Comparison of ENCODE assay signal across 16 mouse cellular contexts in genomic region chr10:126002081-126002755, GRCm38 (mm10). TPM values are rescaled to one million over a fixed set of nuclear protein-coding genes. Genes with fewer than 3 reads are reported as not detected.
DNase-seq lines count a peak whose midpoint lies in the region; ATAC-seq and TF ChIP-seq lines count a peak whose summit lies in the region.
"Had no signal": no experiment of that assay in that cellular context is flagged by ENCODE, and none has a peak within 500 bp of the region (broad histone marks: within the 10 kb centered on the region; RNA-seq: fewer than 3 reads in every experiment).

No protein-coding gene starts in this region.

- H3K9ac ChIP-seq in embryonic facial prominence, embryonic 13.5 days = no peak overlapping the region
- no peak overlapping the region for H3K9ac ChIP-seq in neural tube, embryonic 13.5 days
- H3K9ac ChIP-seq: heart, embryonic 12.5 days; liver, embryonic 14.5 days had no signal

- no peaks in the 10 kb centered on the region for H3K27me3 ChIP-seq in embryonic facial prominence, embryonic 13.5 days
- no peaks in the 10 kb centered on the region for H3K27me3 ChIP-seq in embryonic facial prominence, embryonic 10.5 days (replicated peaks; ENCODE audit: low read depth, poor library complexity, severe bottlenecking)
- no peaks in the 10 kb centered on the region for H3K27me3 ChIP-seq in neural tube, embryonic 13.5 days
- H3K27me3 ChIP-seq: heart, embryonic 12.5 days had no signal

- no peak for DNase-seq in embryonic facial prominence, embryonic 10.5 days (ENCODE audit: low spot score)
- DNase-seq in kidney, postnatal 10 days = peak; percentile 30
- no peak for DNase-seq in kidney, postnatal 25 days
- no peak for DNase-seq in Muller cell, postnatal 12 days (ENCODE audit: inconsistent ontology term)
- no peak for DNase-seq in urinary bladder, postnatal 25 days (ENCODE audit: low spot score)
- DNase-seq: cerebellum, adult 2 months; embryo, embryonic 11 days; gastrocnemius, postnatal 14 days had no signal

- H3K9me3 ChIP-seq in embryonic facial prominence, embryonic 13.5 days = no peaks in the 10 kb centered on the region
- H3K9me3 ChIP-seq in embryonic facial prominence, embryonic 10.5 days = no peaks in the 10 kb centered on the region
- no peaks in the 10 kb centered on the region for H3K9me3 ChIP-seq in neural tube, embryonic 13.5 days
- H3K9me3 ChIP-seq: heart, embryonic 12.5 days; midbrain, embryonic 10.5 days had no signal

- no peak for TF ChIP-seq POLR2A in embryonic fibroblast, embryonic 13.5 days (IDR thresholded peaks at IDR 0.05; ENCODE audit: low read depth, low read length)

- H3K36me3 ChIP-seq in embryonic facial prominence, embryonic 13.5 days = peaks cover 80% of the 10 kb centered on the region
- H3K36me3 ChIP-seq in embryonic facial prominence, embryonic 10.5 days (replicated peaks) = peaks cover 95% of the 10 kb centered on the region
- peaks cover 18% of the 10 kb centered on the region for H3K36me3 ChIP-seq in neural tube, embryonic 13.5 days

- H3K4me1 ChIP-seq in embryonic facial prominence, embryonic 13.5 days = peaks cover 27% of the 10 kb centered on the region
- no peaks in the 10 kb centered on the region for H3K4me1 ChIP-seq in embryonic facial prominence, embryonic 10.5 days
- H3K4me1 ChIP-seq in embryonic fibroblast, embryonic 13.5 days (ENCODE audit: control insufficient read depth, insufficient read depth, low read length) = peaks cover 8% of the 10 kb centered on the region
- peaks cover 33% of the 10 kb centered on the region for H3K4me1 ChIP-seq in neural tube, embryonic 13.5 days (replicated peaks)
- H3K4me1 ChIP-seq: heart, embryonic 12.5 days had no signal

- peak overlapping the region; percentile 87 for H3K27ac ChIP-seq in embryonic facial prominence, embryonic 13.5 days
- no peak overlapping the region for H3K27ac ChIP-seq in embryonic facial prominence, embryonic 10.5 days (replicated peaks)
- H3K27ac ChIP-seq in embryonic fibroblast, embryonic 13.5 days (ENCODE audit: insufficient read depth, low read length) = peak overlapping the region; percentile 54
- peak overlapping the region; percentile 71 for H3K27ac ChIP-seq in neural tube, embryonic 13.5 days (replicated peaks)
- H3K27ac ChIP-seq: left cerebral cortex, adult 2 months; liver, embryonic 14.5 days; midbrain, embryonic 10.5 days had no signal

- no peak for ATAC-seq in embryonic facial prominence, embryonic 13.5 days (ENCODE audit: insufficient number of reproducible peaks, insufficient read depth, low FRiP score, low TSS enrichment, low read depth)
- ATAC-seq in neural tube, embryonic 13.5 days (ENCODE audit: low read depth) = no peak; the same call in 1 of the 2 replicates

- TF ChIP-seq CTCF in embryonic fibroblast, embryonic 13.5 days (IDR thresholded peaks at IDR 0.05; ENCODE audit: borderline replicate concordance, insufficient read depth, low read length) = no peak

- no peak overlapping the region for H3K4me2 ChIP-seq in embryonic facial prominence, embryonic 13.5 days
- peak overlapping the region; percentile 38 for H3K4me2 ChIP-seq in neural tube, embryonic 13.5 days
- H3K4me2 ChIP-seq: heart, embryonic 12.5 days had no signal

- H3K4me3 ChIP-seq in embryonic facial prominence, embryonic 13.5 days = no peak overlapping the region
- H3K4me3 ChIP-seq in embryonic facial prominence, embryonic 10.5 days = no peak overlapping the region
- no peak overlapping the region for H3K4me3 ChIP-seq in embryonic fibroblast, embryonic 13.5 days (ENCODE audit: insufficient read depth, low read length)
- no peak overlapping the region for H3K4me3 ChIP-seq in neural tube, embryonic 13.5 days
- H3K4me3 ChIP-seq: heart, embryonic 12.5 days; left cerebral cortex, adult 2 months; midbrain, embryonic 10.5 days; myocyte had no signal

- 52% methylated on average over 14 of the region's 14 CpGs for WGBS in embryonic facial prominence, embryonic 13.5 days
- 91% methylated on average over 14 of the region's 14 CpGs for WGBS in embryonic facial prominence, embryonic 10.5 days
- WGBS in neural tube, embryonic 13.5 days = 58% methylated on average over 14 of the region's 14 CpGs

RNA-seq across cellular contexts. Expression of gene Lrig3, which starts 36.2 kb away (rescaled TPM):
- polyA plus RNA-seq in embryonic facial prominence, embryonic 13.5 days (2015; fragmentation: Nextera tagmentation; extraction: Ambion mirVana) = 35.3 and 37.4 TPM in 2 replicates
- polyA plus RNA-seq in embryonic facial prominence, embryonic 10.5 days (2016; fragmentation: Nextera tagmentation; extraction: Ambion mirVana) = 22.4 and 28.2 TPM in 2 replicates
- 25.8 and 47.7 TPM in 2 replicates for polyA plus RNA-seq in embryonic fibroblast, embryonic 13.5 days (2011; ENCODE audit: insufficient read length, low read depth, missing spikeins)
- polyA plus RNA-seq in neural tube, embryonic 13.5 days (2015; fragmentation: Nextera tagmentation; extraction: Ambion mirVana) = 6.0 and 7.2 TPM in 2 replicates
